Mouse (Mus musculus) C2C12 (cell line): Measurements from ENCODE around the gene Edar.
"Not testable (repeated sequence)": the region's sequence is repeated elsewhere in the genome, so short reads cannot be mapped to it uniquely, and the experiment has no call there.

Experiments
- CEBPB ChIP-seq: IDR thresholded peaks from one replicate; pipeline ENCODE4 v1.6.1; 2011; ENCODE audit warnings: low read depth, mild to moderate bottlenecking, control low read depth, moderate library complexity
- CTCF ChIP-seq: IDR thresholded peaks from one replicate; pipeline ENCODE4 v1.5.1; 2011; ENCODE audit not compliant: control insufficient read depth, insufficient read depth, insufficient read length
- MYOG ChIP-seq: IDR thresholded peaks from one replicate; pipeline ENCODE4 v1.6.1; 2011; ENCODE audit not compliant: control insufficient read depth, insufficient read length; ENCODE audit errors: extremely low read depth

- TF ChIP-seq CTCF, CEBPB, MYOG: not testable (repeated sequence)
These were observed 42.7 kb upstream of the Edar start, which contains the start of gene Gm17542 for GRCm38 (mm10) chr10:58718110-58718509.
